Comparison of ENCODE assay signal across 27 mouse cellular contexts in genomic region chr14:106313558-106313957, GRCm38 (mm10).
DNase-seq lines count a peak whose midpoint lies in the region; ATAC-seq and TF ChIP-seq lines count a peak whose summit lies in the region.
"Had no signal": no experiment of that assay in that cellular context is flagged by ENCODE, and none has a peak within 500 bp of the region (broad histone marks: within the 10 kb centered on the region; RNA-seq: fewer than 3 reads in every experiment).

No protein-coding gene starts in this region.

- H3K9me3 ChIP-seq in hindbrain, embryonic 11.5 days (ENCODE audit: control insufficient read depth, low read length), result no peaks in the 10 kb centered on the region
- no peaks in the 10 kb centered on the region for H3K9me3 ChIP-seq in hindbrain, embryonic 14.5 days (ENCODE audit: control insufficient read depth, low read length)
- H3K9me3 ChIP-seq in midbrain, embryonic 11.5 days (ENCODE audit: control insufficient read depth, low read length), result no peaks in the 10 kb centered on the region
- H3K9me3 ChIP-seq in midbrain, embryonic 13.5 days, result no peaks in the 10 kb centered on the region
- H3K9me3 ChIP-seq: embryonic facial prominence, embryonic 12.5 days; forebrain, embryonic 10.5 days; heart, embryonic 13.5 days; hindbrain, embryonic 12.5 days; limb, embryonic 13.5 days; megakaryocyte, embryonic 14.5 days; midbrain, embryonic 15.5 days; neural tube, embryonic 12.5 days had no signal

- H3K9ac ChIP-seq in hindbrain, embryonic 11.5 days (ENCODE audit: low read depth, low read length), result no peak overlapping the region
- H3K9ac ChIP-seq in hindbrain, embryonic 14.5 days, result no peak overlapping the region
- H3K9ac ChIP-seq in midbrain, embryonic 11.5 days (ENCODE audit: low read length), result no peak overlapping the region
- no peak overlapping the region for H3K9ac ChIP-seq in midbrain, embryonic 13.5 days (replicated peaks)
- H3K9ac ChIP-seq: embryonic facial prominence, embryonic 12.5 days; heart, embryonic 13.5 days; hindbrain, embryonic 12.5 days; limb, embryonic 13.5 days; midbrain, embryonic 15.5 days; neural tube, embryonic 12.5 days had no signal

- ATAC-seq in hindbrain, embryonic 11.5 days (ENCODE audit: low FRiP score), result peak; percentile 17; the same call in 1 of the 2 replicates
- ATAC-seq in hindbrain, embryonic 14.5 days (ENCODE audit: low FRiP score), result no peak
- ATAC-seq in midbrain, embryonic 11.5 days (ENCODE audit: low FRiP score), result no peak
- ATAC-seq in midbrain, embryonic 13.5 days, result no peak
- ATAC-seq: CD4-positive, CD25-positive, alpha-beta regulatory T cell, adult 4 months; forebrain, embryonic 16.5 days; intestine, postnatal 0 days; midbrain, embryonic 15.5 days had no signal

- DNase-seq in hindbrain, embryonic 11.5 days (ENCODE audit: low spot score), result peak; percentile 10
- DNase-seq in hindbrain, embryonic 14.5 days (ENCODE audit: low spot score), result no peak
- DNase-seq in midbrain, embryonic 11.5 days (ENCODE audit: low spot score, missing footprints), result peak; percentile 81
- peak; percentile 30 for DNase-seq in embryo, embryonic 11 days
- DNase-seq in thymus, adult 18-20 months, result no peak
- DNase-seq: adrenal gland, postnatal 14 days; cerebellum, adult 11 months; cerebellum, adult 9-10 months; kidney, postnatal 36 days; lung, postnatal 36 days; right cerebral cortex, postnatal 4 days; thymus, postnatal 25 days had no signal

- 44% methylated on average over 8 of the region's 8 CpGs for WGBS in hindbrain, embryonic 11.5 days
- 53% methylated on average over 8 of the region's 8 CpGs for WGBS in hindbrain, embryonic 14.5 days
- 30% methylated on average over 8 of the region's 8 CpGs for WGBS in midbrain, embryonic 11.5 days
- 32% methylated on average over 8 of the region's 8 CpGs for WGBS in midbrain, embryonic 13.5 days
- 53% methylated on average over 8 of the region's 8 CpGs for WGBS in small intestine, adult 2 months

- no peaks in the 10 kb centered on the region for H3K27me3 ChIP-seq in hindbrain, embryonic 11.5 days (ENCODE audit: control insufficient read depth, insufficient read depth, low read length)
- H3K27me3 ChIP-seq in hindbrain, embryonic 14.5 days (ENCODE audit: control insufficient read depth, insufficient read depth, low read length), result no peaks in the 10 kb centered on the region
- no peaks in the 10 kb centered on the region for H3K27me3 ChIP-seq in midbrain, embryonic 11.5 days (ENCODE audit: control insufficient read depth, insufficient read depth, low read length)
- no peaks in the 10 kb centered on the region for H3K27me3 ChIP-seq in midbrain, embryonic 13.5 days
- no peaks in the 10 kb centered on the region for H3K27me3 ChIP-seq in small intestine, adult 2 months (ENCODE audit: control insufficient read depth, insufficient read depth, low read length)
- H3K27me3 ChIP-seq: embryonic facial prominence, embryonic 12.5 days; heart, embryonic 13.5 days; hindbrain, embryonic 12.5 days; limb, embryonic 13.5 days; megakaryocyte, embryonic 14.5 days; midbrain, embryonic 15.5 days; neural tube, embryonic 12.5 days had no signal

- no peaks in the 10 kb centered on the region for H3K36me3 ChIP-seq in hindbrain, embryonic 11.5 days (ENCODE audit: control insufficient read depth, insufficient read depth, low read length)
- H3K36me3 ChIP-seq in hindbrain, embryonic 14.5 days (replicated peaks; ENCODE audit: control insufficient read depth, insufficient read depth), result no peaks in the 10 kb centered on the region
- H3K36me3 ChIP-seq in midbrain, embryonic 11.5 days (ENCODE audit: control insufficient read depth, insufficient read depth, low read length), result no peaks in the 10 kb centered on the region
- H3K36me3 ChIP-seq in midbrain, embryonic 13.5 days, result no peaks in the 10 kb centered on the region
- no peaks in the 10 kb centered on the region for H3K36me3 ChIP-seq in small intestine, adult 2 months (ENCODE audit: control insufficient read depth, insufficient read depth, low read length)
- H3K36me3 ChIP-seq: embryonic facial prominence, embryonic 12.5 days; forebrain, embryonic 10.5 days; heart, embryonic 13.5 days; hindbrain, embryonic 12.5 days; limb, embryonic 13.5 days; midbrain, embryonic 15.5 days; neural tube, embryonic 12.5 days had no signal

- H3K27ac ChIP-seq in hindbrain, embryonic 11.5 days (ENCODE audit: low read depth, low read length), result no peak overlapping the region
- no peak overlapping the region for H3K27ac ChIP-seq in hindbrain, embryonic 14.5 days
- H3K27ac ChIP-seq in midbrain, embryonic 11.5 days (ENCODE audit: low read depth, low read length), result no peak overlapping the region
- no peak overlapping the region for H3K27ac ChIP-seq in midbrain, embryonic 13.5 days
- peak overlapping the region; percentile 34; the same call in 1 of the 2 replicates for H3K27ac ChIP-seq in small intestine, adult 2 months (ENCODE audit: insufficient read depth, low read depth, low read length)
- H3K27ac ChIP-seq: forebrain, embryonic 10.5 days; heart, embryonic 13.5 days; layer of hippocampus, adult 2 months; limb, embryonic 13.5 days; midbrain, embryonic 15.5 days; neural tube, embryonic 12.5 days had no signal

- H3K4me2 ChIP-seq in hindbrain, embryonic 11.5 days (replicated peaks; ENCODE audit: low read depth, low read length), result no peak overlapping the region
- no peak overlapping the region for H3K4me2 ChIP-seq in hindbrain, embryonic 14.5 days (replicated peaks)
- H3K4me2 ChIP-seq in midbrain, embryonic 11.5 days, result no peak overlapping the region
- H3K4me2 ChIP-seq in midbrain, embryonic 13.5 days (replicated peaks), result no peak overlapping the region
- H3K4me2 ChIP-seq: embryonic facial prominence, embryonic 12.5 days; heart, embryonic 13.5 days; hindbrain, embryonic 12.5 days; limb, embryonic 13.5 days; liver, embryonic 11.5 days; midbrain, embryonic 15.5 days; neural tube, embryonic 12.5 days had no signal

- TF ChIP-seq CTCF in small intestine, adult 2 months (IDR thresholded peaks at IDR 0.05; ENCODE audit: extremely low read depth, insufficient read length, insufficient replicate concordance, low read depth, low read length), result no peak

- no peak for TF ChIP-seq POLR2A in small intestine, adult 2 months (IDR thresholded peaks at IDR 0.05; ENCODE audit: low read depth, low read length)

- no peak overlapping the region for H3K4me3 ChIP-seq in hindbrain, embryonic 11.5 days (ENCODE audit: low read depth, low read length)
- H3K4me3 ChIP-seq in hindbrain, embryonic 14.5 days (replicated peaks; ENCODE audit: low read length), result no peak overlapping the region
- H3K4me3 ChIP-seq in midbrain, embryonic 11.5 days (ENCODE audit: low read depth, low read length), result no peak overlapping the region
- H3K4me3 ChIP-seq in midbrain, embryonic 13.5 days (replicated peaks), result no peak overlapping the region
- H3K4me3 ChIP-seq in small intestine, adult 2 months (ENCODE audit: low read depth, low read length), result no peak overlapping the region
- H3K4me3 ChIP-seq: embryonic facial prominence, embryonic 12.5 days; forebrain, embryonic 10.5 days; heart, embryonic 13.5 days; hindbrain, embryonic 12.5 days; layer of hippocampus, adult 2 months; limb, embryonic 13.5 days; megakaryocyte, embryonic 14.5 days; midbrain, embryonic 15.5 days; neural tube, embryonic 12.5 days had no signal

- H3K4me1 ChIP-seq in hindbrain, embryonic 11.5 days (replicated peaks; ENCODE audit: control insufficient read depth, insufficient read depth, low read length), result no peaks in the 10 kb centered on the region
- no peaks in the 10 kb centered on the region for H3K4me1 ChIP-seq in hindbrain, embryonic 14.5 days (replicated peaks; ENCODE audit: control insufficient read depth, insufficient read depth, low read length)
- peaks cover 5% of the 10 kb centered on the region for H3K4me1 ChIP-seq in midbrain, embryonic 11.5 days (ENCODE audit: control insufficient read depth, insufficient read depth, low read length)
- H3K4me1 ChIP-seq in midbrain, embryonic 13.5 days (replicated peaks), result 0 out of 2 replicates have a peak, but pooled peaks cover 4% of the 10 kb centered on the region
- no peaks in the 10 kb centered on the region for H3K4me1 ChIP-seq in small intestine, adult 2 months (ENCODE audit: control insufficient read depth, insufficient read depth, insufficient read length, low read length)
- H3K4me1 ChIP-seq: heart, embryonic 13.5 days; limb, embryonic 13.5 days; megakaryocyte, embryonic 14.5 days; midbrain, embryonic 15.5 days had no signal

Comparison
In these comparisons a context has a peak if more than half of its experiments do, and no peak if none do; other contexts are left out.
1. DNase-seq: peak in hindbrain, embryonic 11.5 days (single experiment), midbrain, embryonic 11.5 days (single experiment) and embryo, embryonic 11 days (single experiment); none in hindbrain, embryonic 14.5 days (single experiment) and thymus, adult 18-20 months (0 of 2).